Mouse (Mus musculus): ENCODE results near the gene Irf1.

DNA sequence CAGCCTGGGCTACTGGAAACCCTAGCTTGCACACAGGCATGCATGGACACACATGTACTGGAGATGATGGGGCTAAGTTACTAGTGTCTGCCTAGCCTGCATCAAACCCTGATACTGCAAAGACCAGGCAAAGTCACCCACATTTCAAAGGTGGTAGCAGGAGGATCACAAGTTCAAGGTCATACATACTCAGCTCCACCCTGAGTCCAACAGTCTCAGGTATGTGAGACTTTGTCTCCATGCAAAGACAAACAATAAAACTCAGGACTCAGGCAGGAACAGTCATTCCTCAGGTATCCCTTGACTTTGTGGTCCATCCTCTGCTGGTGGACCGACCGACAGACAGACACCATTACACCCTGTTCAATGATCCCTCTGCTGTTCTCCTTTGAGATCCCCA is 7.4 kb upstream of the Irf1 start:
- TF ChIP-seq CTCF (IDR thresholded peaks at IDR 0.05) (no peak), EP300 (IDR thresholded peaks at IDR 0.05) (no peak)
